Mouse (Mus musculus): ENCODE results near the gene Rsad2.
"Not testable (repeated sequence)": the region's sequence is repeated elsewhere in the genome, so short reads cannot be mapped to it uniquely, and the experiment has no call there.

Rsad2 gene

GRCm38 (mm10) chr12:26446377-26447045 lies 9.7 kb downstream of the Rsad2 start:
- no peak for DNase-seq (ENCODE audit: low read depth, low spot score)

- no peak for DNase-seq (ENCODE audit: low read depth, low spot score)
These were observed 11.7 kb downstream of the Rsad2 start for GRCm38 (mm10) chr12:26444511-26444910.

- DNase-seq (ENCODE audit: low read depth, low spot score) = peak; percentile 2
These were observed 12.2 kb downstream of the Rsad2 start for GRCm38 (mm10) chr12:26444054-26444453.

DNA sequence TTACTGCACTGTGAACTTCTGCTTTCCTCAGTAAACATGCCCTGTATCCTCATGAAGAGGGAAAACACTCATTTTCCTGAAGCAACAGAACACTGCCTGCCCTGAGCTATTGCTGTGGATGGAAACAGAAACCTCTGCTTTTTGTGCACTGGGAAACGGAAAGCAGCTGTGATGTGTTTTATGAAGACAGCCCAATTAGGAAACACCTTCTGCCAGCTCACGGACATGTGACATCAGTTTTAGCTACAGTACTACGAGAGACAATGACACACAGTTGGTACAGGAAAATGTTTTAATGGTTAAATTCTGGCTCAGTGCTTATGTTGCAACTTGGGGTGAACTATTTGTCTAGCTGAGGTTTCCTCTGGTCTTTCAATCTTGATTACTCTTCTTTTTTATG lies 16.9 kb downstream of the Rsad2 start:
- no peak for DNase-seq (ENCODE audit: low read depth, low spot score)

- DNase-seq (ENCODE audit: low read depth, low spot score) = no peak
These were observed 18.3 kb downstream of the Rsad2 start for GRCm38 (mm10) chr12:26437950-26438349.

DNA sequence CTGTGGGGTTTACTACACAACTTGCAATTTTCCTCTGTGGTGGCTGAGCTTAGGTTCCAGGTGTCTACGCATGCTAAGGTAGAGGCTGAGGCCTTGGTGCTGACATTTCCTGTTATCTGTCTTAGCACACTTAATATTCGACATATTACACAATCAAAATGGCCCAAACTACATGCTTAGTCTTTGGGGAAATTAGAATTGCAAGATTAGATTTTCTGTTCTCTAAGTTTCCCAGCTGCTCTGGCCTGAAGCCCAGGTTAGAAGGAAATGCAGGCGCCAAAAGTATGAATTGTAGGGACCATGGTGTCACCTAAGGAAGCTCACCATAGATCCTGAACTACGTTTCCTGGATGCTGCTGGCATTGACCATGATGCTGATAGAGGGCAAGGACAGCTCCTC lies 19.9 kb downstream of the Rsad2 start:
- no peak for DNase-seq (ENCODE audit: low read depth, low spot score)

DNA sequence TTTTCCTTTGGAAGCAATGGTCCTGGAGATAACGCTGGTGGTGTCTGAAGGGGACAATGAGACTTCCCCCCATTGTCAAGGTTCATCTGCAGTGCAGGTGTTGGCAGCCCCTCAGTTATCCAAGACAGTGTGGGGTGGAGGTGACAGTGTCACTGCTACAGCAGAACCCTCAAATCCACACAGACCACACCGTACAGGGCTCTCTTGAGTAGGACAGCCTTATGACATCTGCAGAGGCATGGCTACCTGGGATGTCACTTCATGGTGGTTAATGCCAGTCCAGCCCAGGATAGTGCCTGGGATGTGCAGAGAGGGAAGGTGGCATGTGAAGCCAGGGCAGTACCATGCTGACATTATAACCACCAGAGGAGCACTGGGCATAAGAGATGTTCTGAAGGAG lies 27.5 kb downstream of the Rsad2 start:
- not testable (repeated sequence) for DNase-seq (ENCODE audit: low read depth, low spot score)

GRCm38 (mm10) chr12:26424841-26425240 lies 31.4 kb downstream of the Rsad2 start:
- DNase-seq (ENCODE audit: low read depth, low spot score) = peak; percentile 2

DNA sequence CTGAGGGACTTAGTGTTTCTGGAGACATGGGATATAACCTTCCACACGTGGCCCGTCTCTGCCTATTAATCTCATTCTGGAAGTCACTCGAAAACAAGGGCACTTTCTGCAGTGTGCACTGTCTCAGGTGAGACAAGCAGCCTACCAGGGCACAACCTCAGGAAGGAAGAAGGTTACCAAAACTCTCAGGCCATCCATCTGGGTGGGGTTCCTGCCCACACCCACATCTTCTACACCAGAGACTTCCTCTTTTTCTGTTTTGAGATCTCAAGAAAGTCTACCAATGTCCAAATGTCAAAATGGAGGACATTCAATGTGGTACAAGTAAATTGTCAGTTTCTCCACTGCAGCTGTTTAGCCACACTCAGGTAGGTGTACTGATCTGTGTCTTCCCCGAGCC lies 37.9 kb downstream of the Rsad2 start:
- DNase-seq (ENCODE audit: low read depth, low spot score) = no peak

GRCm38 (mm10) chr12:26416636-26417295 lies 39.5 kb downstream of the Rsad2 start:
- no peak for DNase-seq (ENCODE audit: low read depth, low spot score)

DNA sequence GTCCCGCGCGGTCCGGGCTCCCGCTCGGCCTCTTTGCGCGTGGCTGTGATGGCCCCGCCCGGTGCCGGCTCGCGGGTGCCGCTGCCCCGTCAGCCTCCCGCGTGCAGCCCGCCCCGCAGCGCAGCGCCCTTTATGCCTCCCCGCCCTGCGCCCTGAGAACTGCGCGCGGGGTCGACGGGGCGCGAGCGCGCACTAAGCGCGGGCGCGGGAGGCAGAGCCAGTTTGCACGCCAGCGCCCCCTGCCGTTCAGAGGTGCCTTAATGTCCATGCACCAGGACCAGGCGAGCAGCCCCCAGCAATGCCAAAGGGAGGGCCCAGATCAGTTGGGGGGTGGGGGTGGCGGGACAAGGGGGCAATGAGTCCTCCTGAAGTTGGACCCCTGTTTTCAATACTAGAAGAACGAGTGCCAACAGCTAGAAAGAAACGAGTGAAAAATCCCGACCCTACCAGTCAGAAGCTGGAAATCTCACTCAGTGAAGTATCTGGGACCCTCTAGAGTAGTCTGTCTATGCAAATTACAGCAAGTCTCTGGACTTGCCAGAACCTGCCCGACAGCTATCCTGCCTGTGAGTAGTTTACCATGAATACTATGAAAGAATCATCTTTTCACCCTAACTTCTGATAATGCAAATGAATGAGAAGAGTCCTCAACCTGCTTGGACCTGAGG lies 41.0 kb downstream of the Rsad2 start, which contains the start of gene Rnf144a:
Gene Rnf144a, minus strand, starts transcription at position 151 of the 668 bp plus-strand sequence.
- no peak for DNase-seq (ENCODE audit: low read depth, low spot score)

- DNase-seq (ENCODE audit: low read depth, low spot score) = no peak
These were observed 41.7 kb downstream of the Rsad2 start for GRCm38 (mm10) chr12:26414451-26415103.

- no peak for DNase-seq (ENCODE audit: low read depth, low spot score)
These were observed 42.3 kb downstream of the Rsad2 start for GRCm38 (mm10) chr12:26413961-26414411.

GRCm38 (mm10) chr12:26412802-26413201 lies 43.5 kb downstream of the Rsad2 start:
- no peak for DNase-seq (ENCODE audit: low read depth, low spot score)

- DNase-seq (ENCODE audit: low read depth, low spot score) = no peak
These were observed 44.3 kb downstream of the Rsad2 start for GRCm38 (mm10) chr12:26411841-26412450.

DNA sequence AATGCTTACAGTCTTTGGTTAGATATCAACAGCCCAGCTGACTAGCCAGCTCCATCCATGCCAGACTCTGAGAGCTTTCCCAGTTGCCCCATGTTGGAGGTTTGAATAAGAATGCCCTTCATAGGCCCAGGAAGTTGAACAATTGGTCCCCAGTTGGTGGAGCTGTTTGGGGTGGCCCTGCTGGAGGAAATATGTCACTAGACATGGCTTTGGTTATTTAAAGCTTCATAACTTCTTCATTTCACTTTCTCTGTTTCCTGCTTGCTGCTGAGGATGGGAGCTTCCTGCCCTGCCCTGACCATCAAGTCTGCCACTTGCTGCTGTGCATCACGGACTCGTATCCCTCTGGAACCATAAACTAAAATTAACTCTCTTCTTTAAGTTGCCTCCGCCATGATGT lies 45.8 kb downstream of the Rsad2 start:
- no peak for DNase-seq (ENCODE audit: low read depth, low spot score)

DNA sequence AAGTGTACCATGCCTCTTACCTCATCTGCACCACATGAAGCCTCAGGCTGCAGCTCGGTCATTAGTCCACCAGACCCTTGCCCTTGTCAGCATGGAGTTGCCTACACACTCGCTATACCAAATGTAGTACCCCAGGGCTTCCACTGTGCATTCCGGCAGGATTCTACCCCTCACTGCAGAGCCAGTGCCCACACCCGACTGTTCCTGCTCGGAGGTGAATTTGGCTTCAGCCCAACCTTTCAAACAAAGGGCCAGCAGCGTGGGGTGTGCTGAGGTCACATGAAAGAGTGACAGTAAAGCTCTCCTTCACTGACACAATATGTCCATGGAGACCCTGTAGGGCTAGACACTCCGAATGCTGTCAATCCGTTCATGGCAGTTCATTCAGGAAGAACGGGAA lies 47.5 kb downstream of the Rsad2 start:
- no peak for DNase-seq (ENCODE audit: low read depth, low spot score)

GRCm38 (mm10) chr12:26404781-26405702 lies 51.2 kb downstream of the Rsad2 start:
- no peak for DNase-seq (ENCODE audit: low read depth, low spot score)

- DNase-seq (ENCODE audit: low read depth, low spot score) = no peak
These were observed 52.7 kb downstream of the Rsad2 start for GRCm38 (mm10) chr12:26403372-26404125.

All from A20 (cell line).